Mouse (Mus musculus) embryonic fibroblast, embryonic 13.5 days (primary cell): ENCODE data around the gene Nfix. TPM values are rescaled to one million over a fixed set of nuclear protein-coding genes. Genes with fewer than 3 reads are reported as not detected.

Experiments
- H3K27ac ChIP-seq: 2 replicates; pipeline ENCODE4 v1.5.1; 2012; ENCODE audit warnings: low read length, control low read depth, inconsistent platforms; ENCODE audit not compliant: insufficient read depth
- H3K4me1 ChIP-seq: 2 replicates; pipeline ENCODE4 v1.6.1; 2011; ENCODE audit warnings: low read length; ENCODE audit not compliant: control insufficient read depth, insufficient read depth
- H3K4me3 ChIP-seq: 2 replicates; pipeline ENCODE4 v1.5.1; 2011; ENCODE audit warnings: mild to moderate bottlenecking, control low read depth, low read length; ENCODE audit not compliant: insufficient read depth
- CTCF ChIP-seq: IDR thresholded peaks from 2 replicates; pipeline ENCODE4 v1.5.1; 2011; ENCODE audit warnings: mild to moderate bottlenecking, control low read depth, low read length, moderate library complexity, borderline replicate concordance; ENCODE audit not compliant: insufficient read depth
- POLR2A ChIP-seq: IDR thresholded peaks from 2 replicates; pipeline ENCODE4 v1.6.1; 2011; ENCODE audit warnings: low read depth, mild to moderate bottlenecking, control low read depth, low read length, moderate library complexity
- polyA plus RNA-seq: library from polyadenylated mRNA; stranded (reverse); fragments of >200 nt; gene quantifications from 2 replicates; pipeline ENCODE4 v1.2.4, GENCODE M21; 2011; ENCODE audit warnings: low read depth; ENCODE audit not compliant: missing spikeins, insufficient read length

The Nfix gene
- polyA plus RNA-seq, 1 experiment = 236 TPM

GRCm38 (mm10) chr8:84758308-84758707 is 41.8 kb downstream of the Nfix start:
- no peak overlapping the region for H3K4me3 ChIP-seq
- TF ChIP-seq POLR2A (no peak), CTCF (no peak)
- peaks cover 17% of the 10 kb centered on the region for H3K4me1 ChIP-seq
- no peak overlapping the region for H3K27ac ChIP-seq

- TF ChIP-seq POLR2A = no peak
- no peak for TF ChIP-seq CTCF
- Histone ChIP-seq H3K4me1 (peaks cover 19% of the 10 kb centered on the region), H3K4me3 (no peak overlapping the region), H3K27ac (no peak overlapping the region)
Observed at GRCm38 (mm10) chr8:84757501-84757900, 42.6 kb downstream of the Nfix start.

GRCm38 (mm10) chr8:84752734-84753582 is 47.2 kb downstream of the Nfix start:
- TF ChIP-seq POLR2A = no peak
- no peak for TF ChIP-seq CTCF
- no peak overlapping the region for H3K27ac ChIP-seq
- no peak overlapping the region for H3K4me3 ChIP-seq
- H3K4me1 ChIP-seq = peaks cover 20% of the 10 kb centered on the region

- Histone ChIP-seq H3K27ac (peak overlapping the region; percentile 71), H3K4me1 (peaks cover 35% of the 10 kb centered on the region), H3K4me3 (no peak overlapping the region)
- no peak for TF ChIP-seq CTCF
- no peak for TF ChIP-seq POLR2A
Observed at GRCm38 (mm10) chr8:84749519-84749918, 50.6 kb downstream of the Nfix start.

- no peak for TF ChIP-seq CTCF
- TF ChIP-seq POLR2A = no peak
- H3K4me3 ChIP-seq = no peak overlapping the region
- peak overlapping the region; percentile 100 for H3K27ac ChIP-seq
Observed at GRCm38 (mm10) chr8:84745032-84745925, 54.9 kb downstream of the Nfix start.

GRCm38 (mm10) chr8:84743517-84744420 is 56.4 kb downstream of the Nfix start:
- no peak for TF ChIP-seq CTCF
- no peak; the same call in none of the 2 replicates for TF ChIP-seq POLR2A
- Histone ChIP-seq H3K4me1 (peaks cover 45% of the 10 kb centered on the region), H3K27ac (peak overlapping the region; percentile 100), H3K4me3 (no peak overlapping the region)

More at GRCm38 (mm10) chr8:84745032-84745925, 54.9 kb downstream of the Nfix start:
- peaks cover 46% of the 10 kb centered on the region for H3K4me1 ChIP-seq

DNA sequence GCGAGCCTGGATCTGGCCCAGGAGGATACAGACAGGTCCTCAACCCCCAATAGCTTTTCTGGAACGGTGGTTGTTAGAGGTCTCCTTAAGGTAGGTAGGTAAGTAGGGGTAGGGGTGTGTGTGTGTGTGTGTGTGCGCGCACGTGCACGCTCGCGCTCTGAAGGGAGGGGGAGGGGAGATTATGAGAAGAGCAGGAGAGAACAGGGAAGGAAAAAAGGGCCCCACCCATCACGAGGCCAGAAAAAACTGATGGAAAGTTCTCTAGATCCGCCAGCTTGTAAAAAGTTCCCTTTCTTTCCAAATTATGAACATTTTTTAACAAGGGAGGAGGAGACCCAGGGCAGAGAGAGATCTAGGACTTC is 57.1 kb downstream of the Nfix start:
- 0 out of 2 replicates have a peak overlapping the region, but pooled peaks have one; percentile 2 for H3K4me3 ChIP-seq
- peak overlapping the region; percentile 100 for H3K27ac ChIP-seq
- TF ChIP-seq POLR2A (no peak; the same call in 1 of the 2 replicates), CTCF (no peak)
- H3K4me1 ChIP-seq = peaks cover 49% of the 10 kb centered on the region

GRCm38 (mm10) chr8:84742171-84743053 is 57.7 kb downstream of the Nfix start:
- H3K4me1 ChIP-seq = peaks cover 49% of the 10 kb centered on the region
- TF ChIP-seq POLR2A = no peak
- TF ChIP-seq CTCF = no peak
- 0 out of 2 replicates have a peak overlapping the region, but pooled peaks have one; percentile 2 for H3K4me3 ChIP-seq
- peak overlapping the region; percentile 100 for H3K27ac ChIP-seq
